Mouse (Mus musculus): ENCODE data around the gene Btnl10.
A peak's percentile ranks its signal among the peaks of the same experiment; 100 is the strongest.

Gene Btnl10

GRCm38 (mm10) chr11:58917745-58918366 lies at the start of gene Btnl10:
Btnl10 (plus strand) TSS chr11:58917908.
- no peak for DNase-seq (ENCODE audit: low read depth, low spot score)

GRCm38 (mm10) chr11:58867954-58868330 lies 49.8 kb upstream of the Btnl10 start:
- DNase-seq (ENCODE audit: low read depth, low spot score): no peak

GRCm38 (mm10) chr11:58870961-58871360 lies 46.7 kb upstream of the Btnl10 start:
- DNase-seq (ENCODE audit: low read depth, low spot score): no peak

GRCm38 (mm10) chr11:58883756-58884155 lies 34.0 kb upstream of the Btnl10 start:
- DNase-seq (ENCODE audit: low read depth, low spot score): no peak

GRCm38 (mm10) chr11:58890511-58890910 lies 27.2 kb upstream of the Btnl10 start:
- DNase-seq (ENCODE audit: low read depth, low spot score): no peak

GRCm38 (mm10) chr11:58894456-58894855 lies 23.3 kb upstream of the Btnl10 start:
- no peak for DNase-seq (ENCODE audit: low read depth, low spot score)

GRCm38 (mm10) chr11:58897485-58897884 lies 20.2 kb upstream of the Btnl10 start:
- no peak for DNase-seq (ENCODE audit: low read depth, low spot score)

- no peak for DNase-seq (ENCODE audit: low read depth, low spot score)
These were observed 16.6 kb upstream of the Btnl10 start for GRCm38 (mm10) chr11:58901080-58901479.

GRCm38 (mm10) chr11:58903511-58904409 lies 13.9 kb upstream of the Btnl10 start, which contains the start of gene Zfp39:
Zfp39 (minus strand) TSS chr11:58904225.
- DNase-seq (ENCODE audit: low read depth, low spot score): peak; percentile 88

- DNase-seq (ENCODE audit: low read depth, low spot score): no peak
These were observed 13.3 kb upstream of the Btnl10 start for GRCm38 (mm10) chr11:58904410-58904718.

GRCm38 (mm10) chr11:58904838-58905237 lies 12.9 kb upstream of the Btnl10 start:
- DNase-seq (ENCODE audit: low read depth, low spot score): no peak

GRCm38 (mm10) chr11:58913776-58914175 lies 3.9 kb upstream of the Btnl10 start:
- DNase-seq (ENCODE audit: low read depth, low spot score): no peak

- DNase-seq (ENCODE audit: low read depth, low spot score): no peak
These were observed 3.2 kb upstream of the Btnl10 start for GRCm38 (mm10) chr11:58914461-58915028.

- no peak for DNase-seq (ENCODE audit: low read depth, low spot score)
These were observed 596 bp upstream of the Btnl10 start for GRCm38 (mm10) chr11:58916879-58917744.

- DNase-seq (ENCODE audit: low read depth, low spot score): no peak
These were observed 1.1 kb downstream of the Btnl10 start for GRCm38 (mm10) chr11:58918759-58919158.

GRCm38 (mm10) chr11:58922420-58922819 lies 4.7 kb downstream of the Btnl10 start:
- DNase-seq (ENCODE audit: low read depth, low spot score): no peak

- DNase-seq (ENCODE audit: low read depth, low spot score): no peak
These were observed 8.9 kb downstream of the Btnl10 start for GRCm38 (mm10) chr11:58926651-58927050.

GRCm38 (mm10) chr11:58927053-58927452 lies 9.3 kb downstream of the Btnl10 start:
- no peak for DNase-seq (ENCODE audit: low read depth, low spot score)

GRCm38 (mm10) chr11:58927790-58928651 lies 10.3 kb downstream of the Btnl10 start:
- DNase-seq (ENCODE audit: low read depth, low spot score): no peak

GRCm38 (mm10) chr11:58929055-58929454 lies 11.3 kb downstream of the Btnl10 start:
- DNase-seq (ENCODE audit: low read depth, low spot score): no peak

- no peak for DNase-seq (ENCODE audit: low read depth, low spot score)
These were observed 11.9 kb downstream of the Btnl10 start for GRCm38 (mm10) chr11:58929641-58930040.

Measured in retina, postnatal 7 days (tissue).